16 mouse cellular contexts compared by ENCODE assay signal in the genomic region with DNA sequence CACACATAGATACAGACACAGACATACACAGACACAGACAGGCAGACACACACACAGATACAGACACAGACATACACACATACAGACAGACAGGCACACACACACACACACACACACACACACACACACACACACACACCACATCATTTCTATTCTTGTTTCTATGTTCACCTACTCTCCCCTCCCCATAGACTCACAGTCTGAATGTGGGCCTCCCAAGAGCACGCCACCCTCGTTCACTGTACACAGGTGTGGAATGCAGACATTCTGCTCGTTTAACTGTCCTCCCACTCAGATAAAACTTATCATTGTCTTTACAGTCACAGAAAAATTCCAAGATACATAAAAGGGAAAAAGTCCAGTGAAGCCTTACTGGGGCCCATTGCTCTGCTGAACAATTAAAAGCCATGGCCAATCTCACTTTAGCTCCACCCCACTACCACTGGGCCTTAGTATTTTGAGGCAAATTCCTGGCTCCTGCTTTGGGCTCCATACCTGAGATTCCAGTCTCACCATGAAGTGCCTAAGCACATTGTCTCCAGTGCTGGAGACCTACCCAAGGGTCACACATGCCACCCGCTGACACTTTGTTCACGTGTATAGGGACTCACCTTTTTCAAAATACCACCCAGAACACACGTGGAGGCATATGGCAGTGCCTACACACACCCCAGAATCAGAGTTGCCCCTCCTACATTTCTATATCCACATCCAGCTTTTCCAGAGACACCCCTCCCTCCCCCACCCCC.
A peak's percentile ranks its signal among the peaks of the same experiment; 100 is the strongest.
DNase-seq lines count a peak whose midpoint lies in the region; ATAC-seq and TF ChIP-seq lines count a peak whose summit lies in the region.
"Had no signal": no experiment of that assay in that cellular context is flagged by ENCODE, and none has a peak within 500 bp of the region (broad histone marks: within the 10 kb centered on the region; RNA-seq: fewer than 3 reads in every experiment).

No protein-coding gene starts in this region.

- H3K27me3 ChIP-seq in heart, embryonic 12.5 days (replicated peaks): no peaks in the 10 kb centered on the region
- H3K27me3 ChIP-seq in lung, embryonic 14.5 days (ENCODE audit: insufficient read depth, low read length): no peaks in the 10 kb centered on the region
- no peaks in the 10 kb centered on the region for H3K27me3 ChIP-seq in limb, embryonic 12.5 days
- H3K27me3 ChIP-seq: megakaryocyte, embryonic 14.5 days; neural tube, embryonic 12.5 days had no signal

- TF ChIP-seq CTCF in lung, embryonic 14.5 days (IDR thresholded peaks at IDR 0.05; ENCODE audit: low read depth): no peak
- TF ChIP-seq CTCF in lung, adult 2 months (IDR thresholded peaks at IDR 0.05; ENCODE audit: insufficient read depth, low read length): no peak

- no peak overlapping the region for H3K4me2 ChIP-seq in heart, embryonic 12.5 days
- no peak overlapping the region for H3K4me2 ChIP-seq in lung, embryonic 14.5 days
- no peak overlapping the region for H3K4me2 ChIP-seq in limb, embryonic 12.5 days
- H3K4me2 ChIP-seq: neural tube, embryonic 12.5 days had no signal

- H3K27ac ChIP-seq in heart, embryonic 12.5 days (ENCODE audit: poor library complexity, severe bottlenecking): peak overlapping the region; percentile 78
- H3K27ac ChIP-seq in lung, embryonic 14.5 days (ENCODE audit: low read depth): peak overlapping the region; percentile 81
- H3K27ac ChIP-seq in limb, embryonic 12.5 days: peak overlapping the region; percentile 93
- H3K27ac ChIP-seq: gastrocnemius, adult 2 months; liver, embryonic 14.5 days; neural tube, embryonic 12.5 days had no signal

- H3K4me1 ChIP-seq in heart, embryonic 12.5 days (replicated peaks): peaks cover 17% of the 10 kb centered on the region
- H3K4me1 ChIP-seq in lung, embryonic 14.5 days (ENCODE audit: insufficient read depth): no peaks in the 10 kb centered on the region
- no peaks in the 10 kb centered on the region for H3K4me1 ChIP-seq in lung, adult 2 months (ENCODE audit: control insufficient read depth, insufficient read depth, low read length)
- peaks cover 25% of the 10 kb centered on the region for H3K4me1 ChIP-seq in limb, embryonic 12.5 days (replicated peaks)
- H3K4me1 ChIP-seq: neural tube, embryonic 12.5 days had no signal

- no peak for ATAC-seq in heart, embryonic 12.5 days (ENCODE audit: insufficient number of reproducible peaks, low FRiP score)
- peak; percentile 53 for ATAC-seq in lung, embryonic 14.5 days (ENCODE audit: insufficient read depth)
- ATAC-seq in limb, embryonic 12.5 days (ENCODE audit: insufficient number of reproducible peaks, insufficient read depth, low FRiP score, low TSS enrichment, low read depth): 0 out of 2 replicates have a peak, but pooled peaks have one; percentile 21
- ATAC-seq: forebrain, embryonic 16.5 days had no signal

- 54% methylated on average over 6 of the region's 6 CpGs for WGBS in heart, embryonic 12.5 days
- 58% methylated on average over 6 of the region's 6 CpGs for WGBS in lung, embryonic 14.5 days
- WGBS in lung, adult 2 months: 70% methylated on average over 6 of the region's 6 CpGs
- WGBS in limb, embryonic 12.5 days: 76% methylated on average over 6 of the region's 6 CpGs

- H3K36me3 ChIP-seq in heart, embryonic 12.5 days: peaks cover 11% of the 10 kb centered on the region; the same call in 1 of the 2 replicates
- 0 out of 2 replicates have a peak, but pooled peaks cover 7% of the 10 kb centered on the region for H3K36me3 ChIP-seq in lung, embryonic 14.5 days (ENCODE audit: insufficient read depth)
- peaks cover 54% of the 10 kb centered on the region for H3K36me3 ChIP-seq in limb, embryonic 12.5 days
- H3K36me3 ChIP-seq: neural tube, embryonic 12.5 days had no signal

- H3K4me3 ChIP-seq in heart, embryonic 12.5 days: no peak overlapping the region
- H3K4me3 ChIP-seq in lung, embryonic 14.5 days (ENCODE audit: low read depth, low read length): no peak overlapping the region
- no peak overlapping the region for H3K4me3 ChIP-seq in lung, adult 2 months (replicated peaks; ENCODE audit: extremely low read depth, low read depth, low read length)
- H3K4me3 ChIP-seq in limb, embryonic 12.5 days (replicated peaks): no peak overlapping the region
- H3K4me3 ChIP-seq: gastrocnemius, adult 2 months; megakaryocyte, embryonic 14.5 days; neural tube, embryonic 12.5 days had no signal

- intact Hi-C loops in heart, postnatal 10 days (cut with DNase I): no loop called here

- H3K9me3 ChIP-seq in heart, embryonic 12.5 days (replicated peaks): no peaks in the 10 kb centered on the region
- H3K9me3 ChIP-seq in lung, embryonic 14.5 days (ENCODE audit: low read depth, low read length): peaks cover 3% of the 10 kb centered on the region; the same call in 1 of the 2 replicates
- H3K9me3 ChIP-seq in limb, embryonic 12.5 days: no peaks in the 10 kb centered on the region
- H3K9me3 ChIP-seq: megakaryocyte, embryonic 14.5 days; neural tube, embryonic 12.5 days had no signal

- no peak for TF ChIP-seq POLR2A in lung, adult 2 months (IDR thresholded peaks at IDR 0.05; ENCODE audit: borderline replicate concordance, extremely low read depth, low read depth, low read length)

- DNase-seq in heart, postnatal 10 days: no peak
- DNase-seq in lung, embryonic 14.5 days: peak; percentile 50
- no peak for DNase-seq in lung, adult 2 months
- DNase-seq in ZHBTc4 (ENCODE audit: low read depth, low spot score): peak; percentile 62
- no peak for DNase-seq in spleen, postnatal 36 days (ENCODE audit: low spot score in 2 of 2)
- DNase-seq in adrenal gland, adult 18-20 months (ENCODE audit: low spot score in 2 of 2): no peak
- DNase-seq: adrenal gland, adult 2 months; cerebellum, adult 18-20 months; right cerebral cortex, postnatal 25 days had no signal

- no peak overlapping the region for H3K9ac ChIP-seq in heart, embryonic 12.5 days
- no peak overlapping the region for H3K9ac ChIP-seq in lung, embryonic 14.5 days
- H3K9ac ChIP-seq in limb, embryonic 12.5 days (replicated peaks): no peak overlapping the region
- H3K9ac ChIP-seq: liver, embryonic 14.5 days; neural tube, embryonic 12.5 days had no signal

Comparison
In these comparisons a context has a peak if more than half of its experiments do, and no peak if none do; other contexts are left out.
1. DNase-seq: peak in lung, embryonic 14.5 days (single experiment) and ZHBTc4 (single experiment); none in heart, postnatal 10 days (0 of 2), lung, adult 2 months (single experiment), spleen, postnatal 36 days (0 of 2) and adrenal gland, adult 18-20 months (0 of 2).
2. Peak in every context shown above with its lines, with median percentiles within 50 percentile points of each other: H3K27ac ChIP-seq.